Mouse (Mus musculus): ENCODE data around the gene Pfdn6. TPM values are rescaled to one million over a fixed set of nuclear protein-coding genes. Genes with fewer than 3 reads are reported as not detected.
A peak's percentile ranks its signal among the peaks of the same experiment; 100 is the strongest.

The Pfdn6 gene
- polyA plus RNA-seq, 1 experiment from 2014 or later = 110 TPM

DNA sequence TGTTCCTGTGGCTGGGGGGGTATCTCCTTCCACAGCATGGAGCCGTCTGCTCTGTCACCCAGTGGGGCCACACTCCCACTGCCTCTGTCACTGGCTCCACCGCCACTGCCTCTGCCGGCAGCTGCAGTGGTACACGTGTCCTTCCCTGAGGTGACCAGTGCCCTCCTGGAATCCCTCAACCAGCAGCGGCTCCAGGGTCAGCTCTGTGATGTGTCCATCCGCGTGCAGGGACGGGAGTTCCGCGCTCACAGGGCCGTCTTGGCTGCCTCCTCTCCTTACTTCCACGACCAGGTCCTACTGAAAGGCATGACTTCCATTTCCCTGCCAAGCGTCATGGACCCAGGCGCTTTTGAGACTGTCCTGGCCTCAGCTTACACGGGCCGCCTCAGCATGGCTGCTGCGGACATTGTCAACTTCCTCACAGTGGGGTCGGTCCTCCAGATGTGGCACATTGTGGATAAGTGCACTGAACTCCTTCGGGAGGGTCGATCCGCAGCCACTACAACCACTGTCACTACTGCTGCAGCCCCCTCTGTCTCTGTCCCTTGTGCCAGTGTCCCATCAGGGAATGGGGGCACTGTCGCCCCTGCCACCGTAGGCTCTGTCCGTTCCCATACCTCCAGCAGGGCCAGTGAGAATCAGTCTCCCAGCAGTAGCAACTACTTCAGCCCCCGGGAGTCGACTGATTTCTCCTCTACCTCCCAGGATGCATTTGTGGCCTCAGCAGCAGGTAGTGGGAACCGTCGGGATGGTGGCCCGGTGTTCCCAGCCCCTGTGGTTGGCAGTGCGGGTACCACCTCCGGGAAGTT lies 23.1 kb downstream of the Pfdn6 start:
- H3K27ac ChIP-seq (replicated peaks in 1 of 2; ENCODE audit: control insufficient read depth in 1 of 2, insufficient read depth in 1 of 2, low read depth in 2 of 2, low read length in 2 of 2) = no peak overlapping the region
- ATAC-seq (ENCODE audit: insufficient number of reproducible peaks, insufficient read depth, low FRiP score, low read depth) = no peak
- peaks cover 43% of the 10 kb centered on the region for H3K36me3 ChIP-seq (ENCODE audit: control insufficient read depth, insufficient read depth, low read length)
- peak overlapping the region; percentile 75 for H3K9ac ChIP-seq (ENCODE audit: low read length)
- H3K9me3 ChIP-seq (ENCODE audit: control insufficient read depth, low read length) = no peaks in the 10 kb centered on the region
- WGBS = 66% methylated on average over 31 of the region's 31 CpGs
- H3K4me3 ChIP-seq (ENCODE audit: control insufficient read depth in 1 of 2, insufficient read depth in 1 of 2, low read depth in 1 of 2, low read length in 2 of 2) = peak overlapping the region; percentile 63 to 66
- H3K27me3 ChIP-seq (ENCODE audit: control insufficient read depth, insufficient read depth, low read length) = no peaks in the 10 kb centered on the region
- H3K4me2 ChIP-seq (ENCODE audit: low read length) = peak overlapping the region; percentile 75
- H3K4me1 ChIP-seq (ENCODE audit: control insufficient read depth in 2 of 2, insufficient read depth in 2 of 2, low read length in 2 of 2) = peaks cover 13 to 23% of the 10 kb centered on the region in 2 experiments

DNA sequence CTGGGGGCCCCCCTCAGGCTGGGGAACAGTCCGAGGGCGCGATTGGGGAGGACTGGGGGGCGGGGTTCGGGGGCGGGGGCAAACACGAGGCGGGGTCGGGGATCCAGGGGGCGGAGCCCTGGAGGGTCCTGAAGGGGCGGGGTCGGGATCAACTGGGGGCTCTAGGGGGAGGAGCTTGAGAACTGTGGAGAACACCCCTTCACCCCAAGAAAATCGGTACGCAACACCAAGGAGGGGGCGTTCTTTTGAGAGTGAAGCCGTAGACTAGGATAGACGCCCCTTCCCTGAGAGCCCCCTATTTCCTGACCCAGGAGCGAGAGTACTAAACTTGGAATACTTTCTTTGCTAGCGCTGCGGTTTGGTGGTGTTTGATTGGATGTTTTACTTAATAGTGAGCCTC lies 23.8 kb downstream of the Pfdn6 start:
- H3K36me3 ChIP-seq (ENCODE audit: control insufficient read depth, insufficient read depth, low read length) = peaks cover 50% of the 10 kb centered on the region
- H3K4me1 ChIP-seq (ENCODE audit: control insufficient read depth in 2 of 2, insufficient read depth in 2 of 2, low read length in 2 of 2) = peaks cover 13 to 23% of the 10 kb centered on the region in 2 experiments
- peak overlapping the region; percentile 75 for H3K9ac ChIP-seq (ENCODE audit: low read length)
- ATAC-seq (ENCODE audit: insufficient number of reproducible peaks, insufficient read depth, low FRiP score, low read depth) = peak; percentile 18
- under 1% methylated on average over 14 of the region's 20 CpGs for WGBS
- H3K27ac ChIP-seq (replicated peaks in 1 of 2; ENCODE audit: control insufficient read depth in 1 of 2, insufficient read depth in 1 of 2, low read depth in 2 of 2, low read length in 2 of 2) = peak overlapping the region in 1 of 2 experiments; percentile 83; a peak in 2 of 4 replicates
- no peaks in the 10 kb centered on the region for H3K27me3 ChIP-seq (ENCODE audit: control insufficient read depth, insufficient read depth, low read length)
- peak overlapping the region; percentile 63 to 66 for H3K4me3 ChIP-seq (ENCODE audit: control insufficient read depth in 1 of 2, insufficient read depth in 1 of 2, low read depth in 1 of 2, low read length in 2 of 2)
- H3K9me3 ChIP-seq (ENCODE audit: control insufficient read depth, low read length) = no peaks in the 10 kb centered on the region
- peak overlapping the region; percentile 75 for H3K4me2 ChIP-seq (ENCODE audit: low read length)

DNA sequence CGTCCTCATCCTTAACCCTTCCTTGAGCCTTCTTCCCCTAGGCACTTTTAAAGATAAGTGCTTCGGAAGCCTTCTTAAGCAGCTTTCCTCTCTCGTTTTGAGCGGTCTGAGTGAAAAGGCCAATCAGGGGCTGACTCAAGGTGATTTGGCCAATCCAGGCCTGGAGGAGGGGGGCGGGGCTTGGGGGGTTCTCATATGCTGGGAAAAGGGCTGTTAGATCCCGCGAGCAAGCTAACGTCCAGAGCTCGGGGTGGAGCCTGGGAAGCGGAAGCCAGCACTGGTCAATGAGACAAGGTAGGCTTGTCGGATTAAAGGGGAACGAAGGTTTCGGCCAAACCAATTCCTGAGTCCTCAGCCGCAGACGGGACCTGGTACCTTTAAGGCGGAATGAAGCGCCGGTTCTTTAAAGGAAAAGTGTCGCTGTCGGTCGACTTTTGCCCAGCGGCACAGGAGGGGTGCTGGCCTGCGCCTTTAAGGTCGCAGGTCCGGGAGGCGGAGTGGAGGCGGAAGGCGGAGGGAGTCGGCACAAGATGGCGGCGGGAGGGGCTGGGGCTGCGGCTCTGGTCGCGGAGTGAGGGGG lies 24.4 kb downstream of the Pfdn6 start, which contains the start of the genes Tapbp and Zbtb22:
Gene Tapbp, plus strand, starts transcription at position 229 of the 580 bp plus-strand sequence.
Gene Zbtb22, plus strand, starts transcription at position 234 of the 580 bp plus-strand sequence.
- WGBS = under 1% methylated on average over 32 of the region's 34 CpGs
- peaks cover 56% of the 10 kb centered on the region for H3K36me3 ChIP-seq (ENCODE audit: control insufficient read depth, insufficient read depth, low read length)

DNA sequence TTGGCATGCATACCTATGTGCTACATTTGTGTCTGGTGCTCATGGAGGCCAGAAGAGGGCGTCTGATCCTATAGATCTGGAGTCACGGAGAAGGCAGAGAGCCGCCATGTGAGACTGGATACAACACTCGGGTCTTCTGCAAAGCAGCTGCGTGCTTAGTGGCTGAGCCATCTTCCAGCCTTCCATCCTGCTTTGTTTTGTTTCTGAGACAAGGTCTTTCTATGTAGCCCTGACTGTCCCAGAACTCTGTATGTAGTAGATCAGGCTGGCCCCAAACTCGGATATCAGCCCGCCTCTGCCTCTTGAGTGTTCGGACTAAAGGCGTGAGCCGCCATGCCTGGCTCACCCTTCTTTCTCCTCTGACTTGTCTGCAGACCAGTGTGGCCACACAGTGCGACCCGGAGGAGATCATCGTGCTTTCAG lies 25.2 kb downstream of the Pfdn6 start:
- Histone ChIP-seq H3K4me3 (ENCODE audit: control insufficient read depth in 1 of 2, insufficient read depth in 1 of 2, low read depth in 1 of 2, low read length in 2 of 2) (no peak overlapping the region), H3K9ac (ENCODE audit: low read length) (no peak overlapping the region; the same call in 1 of the 2 replicates), H3K9me3 (ENCODE audit: control insufficient read depth, low read length) (no peaks in the 10 kb centered on the region), H3K4me1 (ENCODE audit: control insufficient read depth in 2 of 2, insufficient read depth in 2 of 2, low read length in 2 of 2) (peaks cover 18 to 29% of the 10 kb centered on the region in 2 experiments), H3K36me3 (ENCODE audit: control insufficient read depth, insufficient read depth, low read length) (peaks cover 60% of the 10 kb centered on the region), H3K27ac (replicated peaks in 1 of 2; ENCODE audit: control insufficient read depth in 1 of 2, insufficient read depth in 1 of 2, low read depth in 2 of 2, low read length in 2 of 2) (no peak overlapping the region), H3K27me3 (ENCODE audit: control insufficient read depth, insufficient read depth, low read length) (no peaks in the 10 kb centered on the region), H3K4me2 (ENCODE audit: low read length) (peak overlapping the region; percentile 57)
- WGBS = 70% methylated on average over 13 of the region's 13 CpGs
- no peak for ATAC-seq (ENCODE audit: insufficient number of reproducible peaks, insufficient read depth, low FRiP score, low read depth)

More for the DNA sequence above, 24.4 kb downstream of the Pfdn6 start, which contains the start of the genes Tapbp and Zbtb22:
- Histone ChIP-seq H3K4me3 (ENCODE audit: control insufficient read depth in 1 of 2, insufficient read depth in 1 of 2, low read depth in 1 of 2, low read length in 2 of 2) (peak within 1 kb of the TSS; percentile 63 to 66), H3K9ac (ENCODE audit: low read length) (peak within 1 kb of the TSS; percentile 75), H3K27me3 (ENCODE audit: control insufficient read depth, insufficient read depth, low read length) (no peaks in the 10 kb centered on the region), H3K27ac (replicated peaks in 1 of 2; ENCODE audit: control insufficient read depth in 1 of 2, insufficient read depth in 1 of 2, low read depth in 2 of 2, low read length in 2 of 2) (peak within 1 kb of the TSS; percentile 54 to 83; a peak in 3 of 4 replicates), H3K9me3 (ENCODE audit: control insufficient read depth, low read length) (no peaks in the 10 kb centered on the region), H3K4me2 (ENCODE audit: low read length) (peak within 1 kb of the TSS; percentile 75), H3K4me1 (ENCODE audit: control insufficient read depth in 2 of 2, insufficient read depth in 2 of 2, low read length in 2 of 2) (peaks cover 13 to 23% of the 10 kb centered on the region in 2 experiments)
- ATAC-seq (ENCODE audit: insufficient number of reproducible peaks, insufficient read depth, low FRiP score, low read depth) = peak; percentile 89

DNA sequence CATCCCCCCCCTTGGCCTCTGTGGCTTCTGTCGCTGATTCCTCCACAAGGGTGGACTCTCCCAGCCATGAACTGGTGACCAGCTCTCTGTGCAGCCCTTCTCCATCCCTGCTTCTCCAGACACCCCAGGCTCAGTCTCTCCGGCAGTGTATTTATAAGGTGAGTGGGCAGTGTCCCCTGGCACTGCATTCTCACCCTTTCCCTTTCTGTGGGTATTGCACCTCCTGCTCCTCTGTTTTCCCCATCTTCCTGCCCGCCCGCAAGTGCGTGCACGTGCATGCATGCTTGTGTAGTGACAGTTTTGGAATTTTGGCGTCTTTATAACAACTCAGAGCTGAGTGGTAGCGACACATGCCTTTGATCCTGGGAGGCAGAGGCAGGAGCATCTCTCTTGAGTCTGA lies 26.2 kb downstream of the Pfdn6 start:
- peaks cover 14 to 27% of the 10 kb centered on the region in 2 experiments for H3K4me1 ChIP-seq (ENCODE audit: control insufficient read depth in 2 of 2, insufficient read depth in 2 of 2, low read length in 2 of 2)

DNA sequence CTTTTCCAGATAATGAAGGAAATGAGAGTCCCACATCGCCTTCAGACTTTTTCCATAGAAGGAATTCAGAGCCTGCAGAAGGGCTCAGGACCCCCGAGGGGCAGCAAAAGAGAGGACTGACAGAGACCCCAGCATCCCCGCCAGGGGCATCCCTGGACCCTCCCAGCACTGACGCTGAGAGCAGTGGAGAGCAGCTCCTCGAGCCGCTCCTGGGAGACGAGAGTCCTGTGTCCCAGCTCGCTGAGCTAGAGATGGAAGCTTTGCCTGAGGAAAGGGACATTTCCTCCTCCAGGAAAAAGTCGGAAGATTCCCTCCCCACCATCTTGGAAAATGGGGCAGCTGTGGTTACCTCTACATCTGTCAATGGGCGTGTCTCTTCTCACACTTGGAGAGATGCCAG lies 26.9 kb downstream of the Pfdn6 start:
- Histone ChIP-seq H3K27ac (replicated peaks in 1 of 2; ENCODE audit: control insufficient read depth in 1 of 2, insufficient read depth in 1 of 2, low read depth in 2 of 2, low read length in 2 of 2) (no peak overlapping the region), H3K9ac (ENCODE audit: low read length) (no peak overlapping the region), H3K9me3 (ENCODE audit: control insufficient read depth, low read length) (no peaks in the 10 kb centered on the region), H3K4me2 (ENCODE audit: low read length) (no peak overlapping the region), H3K4me1 (ENCODE audit: control insufficient read depth in 2 of 2, insufficient read depth in 2 of 2, low read length in 2 of 2) (peaks cover 11 to 21% of the 10 kb centered on the region in 2 experiments; a peak in 3 of 4 replicates), H3K27me3 (ENCODE audit: control insufficient read depth, insufficient read depth, low read length) (no peaks in the 10 kb centered on the region), H3K36me3 (ENCODE audit: control insufficient read depth, insufficient read depth, low read length) (peaks cover 57% of the 10 kb centered on the region), H3K4me3 (ENCODE audit: control insufficient read depth in 1 of 2, insufficient read depth in 1 of 2, low read depth in 1 of 2, low read length in 2 of 2) (no peak overlapping the region)
- 88% methylated on average over 10 of the region's 10 CpGs for WGBS
- ATAC-seq (ENCODE audit: insufficient number of reproducible peaks, insufficient read depth, low FRiP score, low read depth) = no peak

More for the DNA sequence above, 26.2 kb downstream of the Pfdn6 start:
- H3K36me3 ChIP-seq (ENCODE audit: control insufficient read depth, insufficient read depth, low read length) = peaks cover 60% of the 10 kb centered on the region
- H3K27me3 ChIP-seq (ENCODE audit: control insufficient read depth, insufficient read depth, low read length) = no peaks in the 10 kb centered on the region
- no peak overlapping the region for H3K27ac ChIP-seq (replicated peaks in 1 of 2; ENCODE audit: control insufficient read depth in 1 of 2, insufficient read depth in 1 of 2, low read depth in 2 of 2, low read length in 2 of 2)
- no peak overlapping the region for H3K4me3 ChIP-seq (ENCODE audit: control insufficient read depth in 1 of 2, insufficient read depth in 1 of 2, low read depth in 1 of 2, low read length in 2 of 2)
- no peak overlapping the region for H3K9ac ChIP-seq (ENCODE audit: low read length)
- ATAC-seq (ENCODE audit: insufficient number of reproducible peaks, insufficient read depth, low FRiP score, low read depth) = no peak
- 94% methylated on average over 8 of the region's 8 CpGs for WGBS
- no peak overlapping the region for H3K4me2 ChIP-seq (ENCODE audit: low read length)
- no peaks in the 10 kb centered on the region for H3K9me3 ChIP-seq (ENCODE audit: control insufficient read depth, low read length)

DNA sequence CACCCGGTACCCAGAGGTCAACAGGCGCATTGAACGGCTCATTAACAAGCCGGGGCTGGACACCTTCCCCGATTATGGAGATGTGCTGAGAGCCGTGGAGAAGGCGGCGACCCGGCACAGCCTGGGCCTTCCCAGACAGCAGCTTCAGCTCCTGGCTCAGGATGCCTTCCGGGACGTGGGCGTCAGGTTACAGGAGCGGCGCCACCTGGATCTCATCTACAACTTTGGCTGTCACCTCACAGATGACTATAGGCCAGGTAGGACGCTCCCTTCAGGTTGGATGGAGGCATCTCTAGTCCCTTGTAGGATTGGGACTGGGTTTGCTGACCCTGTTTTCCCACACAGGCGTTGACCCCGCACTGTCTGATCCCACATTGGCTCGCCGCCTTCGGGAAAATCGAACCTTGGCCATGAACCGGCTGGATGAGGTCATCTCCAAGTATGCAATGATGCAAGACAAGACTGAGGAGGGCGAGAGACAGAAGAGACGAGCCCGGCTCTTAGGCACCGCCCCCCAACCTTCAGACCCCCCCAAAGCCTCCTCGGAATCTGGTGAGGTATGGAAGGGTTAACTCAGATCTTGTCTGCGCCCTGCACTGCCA lies 28.2 kb downstream of the Pfdn6 start:
- Histone ChIP-seq H3K9me3 (ENCODE audit: control insufficient read depth, low read length) (no peaks in the 10 kb centered on the region), H3K27ac (replicated peaks in 1 of 2; ENCODE audit: control insufficient read depth in 1 of 2, insufficient read depth in 1 of 2, low read depth in 2 of 2, low read length in 2 of 2) (no peak overlapping the region), H3K36me3 (ENCODE audit: control insufficient read depth, insufficient read depth, low read length) (peaks cover 47% of the 10 kb centered on the region), H3K4me2 (ENCODE audit: low read length) (no peak overlapping the region), H3K27me3 (ENCODE audit: control insufficient read depth, insufficient read depth, low read length) (no peaks in the 10 kb centered on the region), H3K4me3 (ENCODE audit: control insufficient read depth in 1 of 2, insufficient read depth in 1 of 2, low read depth in 1 of 2, low read length in 2 of 2) (no peak overlapping the region), H3K9ac (ENCODE audit: low read length) (no peak overlapping the region), H3K4me1 (ENCODE audit: control insufficient read depth in 2 of 2, insufficient read depth in 2 of 2, low read length in 2 of 2) (peaks cover 9 to 23% of the 10 kb centered on the region in 2 experiments; a peak in 3 of 4 replicates)
- ATAC-seq (ENCODE audit: insufficient number of reproducible peaks, insufficient read depth, low FRiP score, low read depth) = no peak
- 89% methylated on average over 28 of the region's 28 CpGs for WGBS

Data from heart, embryonic 14.5 days (tissue).